Mouse (Mus musculus): ENCODE data around the gene Wdpcp. TPM values are rescaled to one million over a fixed set of nuclear protein-coding genes. Genes with fewer than 3 reads are reported as not detected.

The Wdpcp gene
- total RNA-seq, 2 experiments from 2014 or later, result 11.9 to 12.0 TPM

GRCm38 (mm10) chr11:21569002-21569401 is 3.0 kb upstream of the Wdpcp start:
- no peak for DNase-seq (ENCODE audit: low spot score in 2 of 2)

GRCm38 (mm10) chr11:21569456-21570108 is 2.5 kb upstream of the Wdpcp start:
- no peak for DNase-seq (ENCODE audit: low spot score in 2 of 2)

DNA sequence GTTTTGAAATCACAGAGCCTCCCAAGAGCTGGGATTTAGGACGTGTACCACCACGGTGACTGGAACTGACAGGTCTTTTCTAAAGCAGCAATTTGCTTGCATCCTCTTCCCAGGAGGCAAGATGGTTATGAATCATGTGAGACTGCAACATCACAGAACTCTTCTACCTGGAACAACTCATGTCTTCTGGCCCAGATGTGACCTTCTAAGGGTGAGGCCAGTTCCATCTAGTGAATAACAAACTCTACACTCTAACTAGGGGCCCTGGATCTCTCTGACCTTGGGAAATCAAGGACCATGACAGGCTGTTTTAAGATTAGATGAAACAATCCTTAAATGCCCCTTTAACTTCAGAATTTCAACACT is 1.9 kb upstream of the Wdpcp start:
- DNase-seq (ENCODE audit: low spot score in 2 of 2), result no peak

GRCm38 (mm10) chr11:21570973-21571372 is 1.1 kb upstream of the Wdpcp start:
- DNase-seq (ENCODE audit: low spot score in 2 of 2), result no peak

DNA sequence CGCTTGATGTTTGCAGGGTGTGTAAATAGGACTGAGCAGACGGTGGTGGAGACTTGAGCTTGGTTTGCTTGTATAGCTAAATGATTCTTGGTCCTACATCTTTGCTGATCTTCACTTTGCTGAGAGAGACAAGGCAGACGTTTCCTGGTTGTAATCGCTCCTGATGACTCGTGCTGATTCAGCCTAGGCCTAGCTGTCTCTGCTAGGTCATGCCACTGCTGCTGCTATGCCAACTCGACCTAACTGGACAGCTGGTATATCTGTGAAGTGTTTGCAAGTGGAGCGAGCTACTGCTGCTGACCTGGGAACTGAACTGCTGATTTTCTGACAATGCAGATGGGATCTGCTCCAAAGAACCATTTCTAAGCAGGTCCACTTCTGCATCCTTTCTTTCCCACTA is 9.4 kb downstream of the Wdpcp start:
- DNase-seq (ENCODE audit: low spot score in 2 of 2), result no peak

DNA sequence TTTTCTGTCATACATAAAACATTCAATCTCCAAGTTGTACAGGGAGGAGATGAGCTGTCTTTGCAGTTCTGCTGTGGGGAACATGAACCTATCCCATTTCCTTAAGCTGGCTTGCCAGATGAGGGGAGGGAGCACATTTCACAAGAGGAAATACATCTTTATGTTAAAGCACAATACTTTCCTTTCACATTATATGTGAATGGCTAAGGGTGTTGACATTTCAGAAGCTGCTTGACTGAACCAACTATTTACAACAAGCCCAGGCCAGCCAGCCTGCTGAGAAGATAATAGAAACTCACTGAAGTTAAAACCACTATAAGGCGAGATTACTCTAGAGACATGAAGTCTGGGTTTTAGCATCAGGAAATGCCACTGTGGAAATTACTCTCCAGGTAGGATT is 11.3 kb downstream of the Wdpcp start:
- DNase-seq (ENCODE audit: low spot score in 2 of 2), result no peak

DNA sequence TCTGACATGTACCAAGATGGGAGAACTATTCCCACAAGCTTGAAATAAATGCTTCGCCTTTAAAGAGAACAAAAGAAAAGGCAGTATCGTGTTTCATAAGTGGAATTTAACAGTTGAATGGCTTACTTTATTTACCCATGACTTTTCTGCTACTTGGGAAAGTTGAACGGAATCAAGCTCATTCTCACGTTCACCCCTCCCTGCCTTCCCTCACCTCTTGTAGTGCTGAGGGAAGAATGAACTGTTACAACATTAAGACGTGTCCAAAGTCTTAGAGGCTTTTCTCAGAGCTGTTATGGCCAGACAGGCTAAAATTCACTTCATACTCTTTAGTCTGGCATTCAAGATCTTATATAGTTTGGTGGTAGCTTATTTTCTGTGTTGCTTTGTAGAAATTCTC is 30.5 kb downstream of the Wdpcp start:
- DNase-seq (ENCODE audit: low spot score in 2 of 2), result no peak

GRCm38 (mm10) chr11:21615915-21616314 is 43.9 kb downstream of the Wdpcp start:
- no peak for DNase-seq (ENCODE audit: low spot score in 2 of 2)

DNA sequence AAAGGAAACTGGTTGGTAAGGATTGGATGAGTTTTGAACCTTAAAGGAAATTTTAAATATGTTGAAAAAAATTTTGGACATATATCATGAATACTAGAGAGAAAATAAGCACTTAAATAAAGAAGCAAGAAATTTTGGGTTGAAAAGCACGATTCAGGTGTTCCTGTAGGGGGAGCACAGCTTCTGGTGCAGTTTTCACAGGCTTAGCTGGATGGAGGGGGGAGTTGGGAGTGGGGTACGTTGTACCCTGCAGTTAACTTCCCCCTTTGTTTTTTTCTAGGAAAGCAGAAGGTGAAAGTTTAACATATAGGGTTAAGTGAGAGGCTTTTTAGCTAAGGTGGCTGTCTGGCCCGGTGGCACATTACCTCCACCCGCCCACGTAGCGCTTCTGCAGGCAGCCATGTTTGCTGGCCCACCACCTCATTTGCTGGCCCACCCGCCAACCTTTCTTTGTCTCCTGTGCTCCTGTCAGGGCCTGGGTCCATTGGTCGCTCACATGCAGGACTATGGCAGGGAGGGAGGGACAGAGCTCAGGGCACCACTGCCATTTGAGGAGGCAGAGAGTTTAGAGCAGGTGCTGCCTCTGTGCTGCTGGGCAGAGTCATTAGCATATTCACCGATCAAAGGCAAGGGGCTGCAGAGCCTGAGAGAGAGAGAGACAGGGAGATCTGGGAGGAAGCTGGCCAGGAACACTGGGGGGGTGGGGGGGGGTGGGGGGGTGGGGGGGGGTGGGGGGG is 62.3 kb downstream of the Wdpcp start:
- DNase-seq (ENCODE audit: low spot score in 2 of 2), result no peak

DNA sequence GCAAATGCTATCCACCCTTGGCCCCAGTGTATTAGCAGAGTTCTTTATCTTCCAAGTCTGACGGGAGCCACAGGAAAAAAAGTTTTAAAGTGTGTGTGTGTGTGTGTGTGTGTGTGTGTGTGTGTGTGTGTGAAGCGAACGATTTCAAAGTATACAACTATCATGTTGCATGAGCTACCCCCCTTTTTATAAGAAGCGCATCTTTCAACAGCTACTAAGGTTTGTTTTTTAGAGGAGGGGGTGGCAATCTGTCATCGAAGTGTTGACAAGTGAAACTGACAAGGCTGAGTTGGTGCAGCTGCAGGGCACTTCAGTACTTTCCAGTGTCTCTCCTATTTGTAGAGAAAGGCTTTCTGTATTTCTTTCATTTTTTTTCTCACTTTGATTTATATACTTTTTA is 66.3 kb downstream of the Wdpcp start:
- no peak for DNase-seq (ENCODE audit: low spot score in 2 of 2)

- no peak for DNase-seq (ENCODE audit: low spot score in 2 of 2)
Observed at GRCm38 (mm10) chr11:21639534-21639933, 67.5 kb downstream of the Wdpcp start.

DNA sequence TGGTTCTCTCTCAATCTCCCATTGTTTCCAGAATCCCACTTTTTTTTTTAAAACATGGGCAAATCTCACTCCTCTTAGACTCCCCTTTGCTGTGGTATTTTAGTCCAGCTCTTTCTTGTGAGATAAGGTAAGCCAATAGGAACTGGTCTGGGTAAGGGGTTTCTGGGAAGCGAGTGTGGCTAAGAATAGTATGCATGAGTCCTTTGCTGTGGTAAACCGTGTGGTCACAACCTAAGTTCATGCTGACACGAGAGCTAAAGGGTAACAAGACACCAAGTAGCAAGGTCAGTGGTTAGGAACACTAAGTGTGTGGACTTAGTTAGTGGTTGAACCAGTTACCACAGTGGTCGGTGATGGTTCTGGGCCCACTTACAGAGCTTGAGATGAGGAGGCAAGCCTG is 72.2 kb downstream of the Wdpcp start:
- DNase-seq (ENCODE audit: low spot score in 2 of 2), result no peak

- DNase-seq (ENCODE audit: low spot score in 2 of 2), result no peak
Observed at GRCm38 (mm10) chr11:21646136-21646535, 74.1 kb downstream of the Wdpcp start.

DNA sequence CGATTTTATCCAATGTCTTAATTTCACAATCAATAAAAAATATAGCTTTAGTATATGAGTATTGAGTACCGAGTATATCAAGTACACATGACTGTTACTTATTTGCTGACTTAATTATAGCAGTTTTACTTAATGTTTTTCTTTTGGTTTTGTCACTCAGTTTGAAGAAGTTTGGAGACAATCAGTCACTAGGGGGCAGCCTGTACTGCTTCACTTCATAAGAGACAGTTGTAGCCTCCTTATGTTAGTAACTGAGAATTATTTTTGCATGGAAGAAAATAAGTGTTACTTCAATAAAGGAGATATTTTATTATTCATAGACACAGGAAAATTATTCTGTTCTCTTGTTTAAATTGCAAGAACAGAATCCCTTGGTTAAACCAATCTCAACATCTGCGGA is 87.0 kb downstream of the Wdpcp start:
- no peak for DNase-seq (ENCODE audit: low spot score in 2 of 2)

- DNase-seq (ENCODE audit: low spot score in 2 of 2), result no peak
Observed at GRCm38 (mm10) chr11:21677034-21677433, 105.0 kb downstream of the Wdpcp start.

DNA sequence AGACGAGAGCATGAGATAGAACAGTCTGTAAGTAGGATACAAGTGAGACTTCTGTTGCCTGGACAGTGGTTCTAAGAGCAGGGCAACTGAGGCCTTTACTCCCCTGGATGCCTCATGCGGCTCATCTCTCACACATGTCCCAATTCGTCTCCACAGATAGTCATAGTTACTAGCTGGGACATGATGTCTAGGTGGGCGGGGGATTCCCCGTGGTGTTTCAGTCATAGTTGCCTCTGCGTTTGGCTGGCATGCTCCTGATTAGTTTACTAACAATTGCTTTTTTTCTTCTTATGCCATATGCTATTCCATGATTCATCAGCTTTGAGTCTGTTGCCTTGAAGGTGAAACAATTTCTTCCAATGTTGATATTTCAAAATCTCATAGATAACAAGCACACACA is 116.4 kb downstream of the Wdpcp start:
- DNase-seq (ENCODE audit: low spot score in 2 of 2), result no peak

DNA sequence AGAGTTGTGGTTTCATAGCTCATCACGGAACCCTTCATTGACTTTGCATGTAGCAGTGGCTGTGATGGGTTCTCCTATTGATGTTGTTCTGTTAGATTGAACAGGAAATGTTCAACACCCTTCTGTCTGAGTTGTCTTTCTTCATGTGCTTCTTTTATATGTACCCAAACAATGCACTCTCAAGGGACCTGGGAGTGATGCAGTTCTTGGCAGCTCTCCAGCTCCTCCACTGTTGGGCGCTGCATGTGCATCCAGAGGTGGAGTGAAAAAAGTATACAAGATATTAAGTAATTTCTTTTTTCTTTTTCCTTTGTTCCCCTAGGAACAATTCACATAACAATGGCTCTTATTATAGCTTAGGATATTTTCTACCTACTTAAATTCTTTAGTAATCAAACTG is 118.7 kb downstream of the Wdpcp start:
- DNase-seq (ENCODE audit: low spot score in 2 of 2), result no peak

DNA sequence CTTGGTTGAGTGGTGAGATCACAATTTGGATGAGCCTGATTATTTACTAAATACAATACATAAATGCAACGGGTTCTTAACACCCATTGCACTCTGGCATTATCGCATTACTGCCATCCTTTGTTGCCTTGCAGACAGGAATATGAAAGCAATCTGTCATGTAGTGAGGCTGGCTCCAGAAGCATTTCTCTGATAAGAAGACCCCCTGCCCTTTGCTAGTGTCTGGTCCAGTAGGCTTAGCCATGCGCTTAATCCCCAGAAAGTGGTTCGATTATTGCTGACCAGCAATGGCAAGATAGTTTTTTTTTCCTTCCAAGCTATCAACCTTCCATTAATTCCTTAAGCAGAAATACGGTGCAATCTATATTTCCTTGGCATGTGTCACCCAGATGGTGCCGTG is 122.1 kb downstream of the Wdpcp start:
- DNase-seq (ENCODE audit: low spot score in 2 of 2), result no peak

GRCm38 (mm10) chr11:21697642-21698041 is 125.6 kb downstream of the Wdpcp start:
- no peak for DNase-seq (ENCODE audit: low spot score in 2 of 2)

GRCm38 (mm10) chr11:21713508-21713907 is 141.5 kb downstream of the Wdpcp start:
- no peak for DNase-seq (ENCODE audit: low spot score in 2 of 2)

DNA sequence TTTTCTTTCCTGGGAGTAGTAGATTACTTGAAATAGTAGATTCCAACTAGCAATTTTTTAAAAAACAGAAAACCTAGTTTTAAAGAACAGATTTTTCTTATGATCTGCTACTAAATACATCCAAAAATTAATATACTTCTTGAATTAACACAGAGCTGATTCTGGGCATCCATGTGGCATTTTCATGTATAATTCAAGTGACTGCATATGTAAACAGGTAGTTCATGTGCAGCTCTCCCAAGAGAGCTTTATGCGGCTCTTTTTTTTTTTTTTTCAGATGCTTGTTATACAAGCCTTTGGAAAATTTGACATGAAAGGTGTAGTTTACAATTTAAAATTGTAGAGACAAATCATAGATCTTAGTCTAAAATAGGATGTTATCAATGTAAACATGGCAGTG is 142.0 kb downstream of the Wdpcp start:
- DNase-seq (ENCODE audit: low spot score in 2 of 2), result no peak

GRCm38 (mm10) chr11:21726329-21726728 is 154.3 kb downstream of the Wdpcp start:
- no peak for DNase-seq (ENCODE audit: low spot score in 2 of 2)

GRCm38 (mm10) chr11:21729056-21729455 is 157.0 kb downstream of the Wdpcp start:
- DNase-seq (ENCODE audit: low spot score in 2 of 2), result no peak

Measured in adrenal gland, postnatal 4 days (tissue).